Mouse (Mus musculus) hindbrain, postnatal 0 days (tissue): ENCODE results near the gene Ptrhd1. TPM values are rescaled to one million over a fixed set of nuclear protein-coding genes. Genes with fewer than 3 reads are reported as not detected.

ENCODE experiments used
- ATAC-seq: fragments of 200-750 bp; cut with Nextera tagmentation; 2 replicates; pipeline ENCODE4 v1.8.0; 2017; ENCODE audit warnings: mild to moderate bottlenecking, moderate TSS enrichment, moderate library complexity
- DNase-seq: peaks from one replicate; pipeline ENCODE4 v3.0.0-alpha.2; 2015; ENCODE audit warnings: low spot score
- H3K27ac ChIP-seq: fragments of 300-500 bp; sonication (generic); 2 replicates; pipeline ENCODE4 v1.5.1; 2014; ENCODE audit warnings: mild to moderate bottlenecking
- H3K27me3 ChIP-seq: fragments of 300-500 bp; sonication (generic); 2 replicates; pipeline ENCODE4 v1.6.1; 2014; ENCODE audit warnings: low read length, mixed read lengths; ENCODE audit not compliant: insufficient read depth
- H3K36me3 ChIP-seq: fragments of 300-500 bp; sonication (generic); 2 replicates; pipeline ENCODE4 v1.6.1; 2014; ENCODE audit warnings: low read length, mixed read lengths; ENCODE audit not compliant: insufficient read depth
- H3K4me1 ChIP-seq: fragments of 300-500 bp; sonication (generic); 2 replicates; pipeline ENCODE4 v1.6.1; 2014; ENCODE audit warnings: antibody characterized with exemption, low read length, mixed read lengths; ENCODE audit not compliant: insufficient read depth
- H3K4me2 ChIP-seq: fragments of 300-500 bp; sonication (generic); 2 replicates; pipeline ENCODE4 v1.6.1; 2014; ENCODE audit warnings: low read depth, mild to moderate bottlenecking, low read length, moderate library complexity, mixed read lengths
- H3K4me3 ChIP-seq: fragments of 300-500 bp; sonication (generic); 2 replicates; pipeline ENCODE4 v1.5.1; 2014; ENCODE audit warnings: low read length
- H3K9ac ChIP-seq: fragments of 300-500 bp; sonication (generic); replicated peaks from 2 replicates; pipeline ENCODE4 v1.6.1; 2014; ENCODE audit warnings: mild to moderate bottlenecking, low read length, moderate library complexity, mixed read lengths
- H3K9me3 ChIP-seq: fragments of 300-500 bp; sonication (generic); 2 replicates; pipeline ENCODE4 v1.6.1; 2016; ENCODE audit warnings: low read length, mixed read lengths
- CTCF ChIP-seq: IDR thresholded peaks from 2 replicates; pipeline ENCODE4 v1.5.1; 2016; ENCODE audit warnings: antibody characterized with exemption, control low read depth, low read depth
- WGBS: fragments of 180-500 bp; shearing (Covaris S2); extraction: QIAGEN DNeasy Blood & Tissue Kit; methylation state at CpG from one replicate; pipeline ENCODE4 v1.1.7; 2014; 5-methylcytosine and 5-hydroxymethylcytosine counted together
- polyA plus RNA-seq: library from polyadenylated mRNA; unstranded; fragments of >200 nt; fragmentation: Nextera tagmentation; extraction: Ambion mirVana; gene quantifications from 2 replicates; pipeline ENCODE4 v1.2.1, GENCODE M21; 2015
- total RNA-seq: library from RNA; depleted of rRNA; stranded (reverse); fragments of >200 nt; gene quantifications from 2 replicates; pipeline ENCODE4 v1.2.3, GENCODE M21; 2014; rRNA removed

The Ptrhd1 gene
- total and polyA plus RNA-seq, 2 experiments from 2014 or later = 5.5 to 8.9 TPM

DNA sequence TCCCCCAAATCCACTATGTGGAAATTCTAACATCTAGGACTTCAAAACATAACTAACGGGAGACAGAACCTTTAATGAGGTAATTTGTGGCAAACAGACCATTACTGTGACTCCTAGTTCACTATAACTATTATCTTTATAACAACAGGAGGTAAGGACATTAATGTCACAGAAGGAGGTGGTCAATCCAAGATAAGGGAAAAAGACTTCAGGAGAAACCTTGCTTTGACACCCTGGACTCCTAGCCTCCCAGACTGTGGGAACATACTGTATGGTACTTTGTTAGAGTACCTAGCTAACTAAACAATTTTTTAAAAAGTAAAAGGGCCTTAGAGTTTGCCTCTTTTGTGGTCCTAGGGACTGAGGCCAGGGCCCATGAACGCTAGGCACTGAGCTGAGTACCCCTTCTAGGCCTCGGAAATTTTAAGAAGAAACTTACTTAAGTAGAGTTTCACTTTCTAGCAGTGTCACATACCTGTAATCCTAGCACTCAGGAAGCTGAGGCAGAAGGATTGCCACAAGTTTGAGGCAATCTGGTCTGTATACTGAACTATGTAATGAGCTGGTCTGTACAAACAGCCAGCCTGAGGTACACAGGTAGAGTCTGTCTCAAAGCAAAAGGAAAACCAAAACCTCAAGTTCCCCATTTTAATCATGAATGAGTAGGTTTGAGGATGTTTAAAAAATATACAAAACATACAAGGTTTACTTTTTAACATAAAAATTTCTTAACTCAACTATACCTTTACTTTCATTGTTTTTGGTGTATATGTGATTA is 45.3 kb downstream of the Ptrhd1 start:
- H3K27me3 ChIP-seq = no peaks in the 10 kb centered on the region
- ATAC-seq = no peak
- H3K9me3 ChIP-seq = no peaks in the 10 kb centered on the region
- no peak for DNase-seq
- H3K9ac ChIP-seq = no peak overlapping the region
- no peaks in the 10 kb centered on the region for H3K4me1 ChIP-seq
- peaks cover 9% of the 10 kb centered on the region for H3K36me3 ChIP-seq
- WGBS = 91% methylated on average over 3 of the region's 3 CpGs
- H3K4me3 ChIP-seq = no peak overlapping the region
- TF ChIP-seq CTCF = no peak
- no peak overlapping the region for H3K4me2 ChIP-seq
- no peak overlapping the region for H3K27ac ChIP-seq

DNA sequence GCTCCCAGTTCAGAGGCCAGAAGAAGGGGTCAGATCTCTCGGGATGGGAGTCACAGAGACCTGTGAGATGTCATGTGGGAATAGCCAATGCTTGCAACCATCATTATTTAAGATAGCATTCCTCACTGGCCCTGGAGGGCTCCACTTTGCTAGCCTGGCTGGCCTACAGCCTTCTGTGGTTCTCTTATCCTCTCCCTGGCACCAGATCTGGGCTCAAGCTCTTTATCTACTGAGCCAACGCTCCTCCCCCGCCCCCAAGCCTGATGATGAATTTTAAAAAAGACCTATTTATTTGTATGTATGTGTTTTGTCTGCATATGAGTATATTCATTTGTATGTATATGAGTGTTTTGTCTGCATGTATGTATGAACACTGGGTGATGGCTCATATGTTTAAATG is 46.1 kb downstream of the Ptrhd1 start:
- peaks cover 3% of the 10 kb centered on the region for H3K36me3 ChIP-seq
- H3K9me3 ChIP-seq = no peaks in the 10 kb centered on the region
- no peaks in the 10 kb centered on the region for H3K27me3 ChIP-seq
- H3K9ac ChIP-seq = no peak overlapping the region
- no peak overlapping the region for H3K4me2 ChIP-seq
- no peak overlapping the region for H3K4me3 ChIP-seq
- H3K4me1 ChIP-seq = no peaks in the 10 kb centered on the region
- DNase-seq = no peak
- H3K27ac ChIP-seq = no peak overlapping the region
- WGBS = 92% methylated on average over 3 of the region's 3 CpGs
- no peak for TF ChIP-seq CTCF
- no peak for ATAC-seq

DNA sequence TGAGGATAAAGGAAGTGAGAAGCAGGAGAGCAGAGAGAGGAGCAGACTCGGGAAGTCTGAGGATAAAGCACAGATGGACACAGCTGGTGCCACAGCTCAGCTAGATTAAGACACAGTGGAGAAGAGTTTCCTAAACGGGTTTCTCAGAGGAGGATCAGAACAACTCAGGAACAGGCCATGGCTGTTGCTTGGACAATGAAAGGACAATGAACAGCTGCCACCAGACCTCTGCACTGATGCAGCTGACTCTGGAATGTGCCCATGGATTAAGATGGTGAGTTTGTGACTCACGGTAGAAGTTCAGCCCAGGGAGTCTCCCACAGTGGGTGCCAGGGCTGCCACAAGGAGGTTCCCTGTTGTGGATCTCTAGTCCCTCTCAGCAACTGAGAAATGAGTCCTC is 51.4 kb downstream of the Ptrhd1 start:
- Histone ChIP-seq H3K9ac (no peak overlapping the region), H3K4me3 (no peak overlapping the region), H3K4me1 (no peaks in the 10 kb centered on the region), H3K4me2 (no peak overlapping the region), H3K27me3 (no peaks in the 10 kb centered on the region), H3K36me3 (0 out of 2 replicates have a peak, but pooled peaks cover 8% of the 10 kb centered on the region), H3K9me3 (no peaks in the 10 kb centered on the region), H3K27ac (no peak overlapping the region)
- ATAC-seq = no peak
- WGBS = 25% methylated on average over 3 of the region's 3 CpGs
- no peak for TF ChIP-seq CTCF
- no peak for DNase-seq

Other genes with a start within 250 kb of the Ptrhd1 start
- 159 and 174 TPM in 2 replicates for gene Efr3b, start 195.1 kb upstream of the Ptrhd1 start, total RNA-seq
- gene Efr3b, start 195.1 kb upstream of the Ptrhd1 start, polyA plus RNA-seq = 26.1 and 29.0 TPM in 2 replicates
- 47.4 and 49.5 TPM in 2 replicates for gene Dnajc27, start 151.4 kb upstream of the Ptrhd1 start, total RNA-seq
- gene Dnajc27, start 151.4 kb upstream of the Ptrhd1 start, polyA plus RNA-seq = 24.2 and 25.2 TPM in 2 replicates
- 40.4 and 40.9 TPM in 2 replicates for gene Adcy3, start 100.9 kb upstream of the Ptrhd1 start, total RNA-seq
- 11.5 and 12.5 TPM in 2 replicates for gene Adcy3, start 100.9 kb upstream of the Ptrhd1 start, polyA plus RNA-seq
- 5.2 and 5.9 TPM in 2 replicates for gene Cenpo, start 267 bp downstream of the Ptrhd1 start, total RNA-seq
- gene Cenpo, start 267 bp downstream of the Ptrhd1 start, polyA plus RNA-seq = 5.3 and 5.7 TPM in 2 replicates
- 38.5 and 41.9 TPM in 2 replicates for gene Ncoa1, start 243.2 kb downstream of the Ptrhd1 start, total RNA-seq
- gene Ncoa1, start 243.2 kb downstream of the Ptrhd1 start, polyA plus RNA-seq = 14.2 TPM in 2 replicates